Mouse (Mus musculus): ENCODE measurements around the gene Kmt5c. TPM values are rescaled to one million over a fixed set of nuclear protein-coding genes. Genes with fewer than 3 reads are reported as not detected.
A peak's percentile ranks its signal among the peaks of the same experiment; 100 is the strongest.

Kmt5c gene
- polyA plus RNA-seq, 1 experiment from 2014 or later, result 106 TPM

- peaks cover 10% of the 10 kb centered on the region for H3K27me3 ChIP-seq (ENCODE audit: insufficient read depth, poor library complexity, severe bottlenecking)
- H3K27ac ChIP-seq, result no peak overlapping the region
- no peak for DNase-seq (ENCODE audit: low spot score)
- peaks cover 38% of the 10 kb centered on the region for H3K4me1 ChIP-seq (replicated peaks)
- peaks cover 30% of the 10 kb centered on the region for H3K36me3 ChIP-seq
- WGBS, result 94% methylated on average over 2 of the region's 2 CpGs
- no peaks in the 10 kb centered on the region for H3K9me3 ChIP-seq
- H3K4me3 ChIP-seq, result no peak overlapping the region
Observed at GRCm38 (mm10) chr7:4749169-4749568, 9.3 kb downstream of the Kmt5c start.

GRCm38 (mm10) chr7:4751971-4752820 is 12.3 kb downstream of the Kmt5c start:
- 2% methylated on average over 30 of the region's 30 CpGs for WGBS
- peak; percentile 69 for DNase-seq (ENCODE audit: low spot score)
- peak overlapping the region; percentile 76 for H3K27ac ChIP-seq

GRCm38 (mm10) chr7:4752821-4753570 is 13.1 kb downstream of the Kmt5c start, which contains the start of gene Cox6b2:
Cox6b2 (minus strand) TSS chr7:4753094.
- Histone ChIP-seq H3K27ac (peak within 1 kb of the TSS; percentile 76), H3K4me1 (replicated peaks) (peaks cover 22% of the 10 kb centered on the region), H3K36me3 (no peaks in the 10 kb centered on the region), H3K4me3 (peak within 1 kb of the TSS; percentile 47), H3K27me3 (ENCODE audit: insufficient read depth, poor library complexity, severe bottlenecking) (peaks cover 14% of the 10 kb centered on the region), H3K9me3 (peaks cover 2% of the 10 kb centered on the region; the same call in 1 of the 2 replicates)
- DNase-seq (ENCODE audit: low spot score), result peak; percentile 89
- WGBS, result 5% methylated on average over 24 of the region's 24 CpGs

More at GRCm38 (mm10) chr7:4751971-4752820, 12.3 kb downstream of the Kmt5c start:
- Histone ChIP-seq H3K27me3 (ENCODE audit: insufficient read depth, poor library complexity, severe bottlenecking) (peaks cover 13% of the 10 kb centered on the region), H3K4me3 (peak overlapping the region; percentile 47), H3K4me1 (replicated peaks) (peaks cover 22% of the 10 kb centered on the region), H3K9me3 (no peaks in the 10 kb centered on the region), H3K36me3 (no peaks in the 10 kb centered on the region)

- Histone ChIP-seq H3K27me3 (ENCODE audit: insufficient read depth, poor library complexity, severe bottlenecking) (peaks cover 4% of the 10 kb centered on the region; the same call in 1 of the 2 replicates), H3K9me3 (peaks cover 2% of the 10 kb centered on the region; the same call in 1 of the 2 replicates), H3K27ac (no peak overlapping the region), H3K4me3 (no peak overlapping the region), H3K4me1 (replicated peaks) (peaks cover under 1% of the 10 kb centered on the region; the same call in 1 of the 2 replicates), H3K36me3 (no peaks in the 10 kb centered on the region)
- DNase-seq (ENCODE audit: low spot score), result no peak
- WGBS, result 58% methylated on average over 1 of the region's 1 CpGs
Observed at GRCm38 (mm10) chr7:4759670-4760069, 19.8 kb downstream of the Kmt5c start.

- 20% methylated on average over 4 of the region's 4 CpGs for WGBS
- no peak overlapping the region for H3K27ac ChIP-seq
- DNase-seq (ENCODE audit: low spot score), result no peak
- H3K9me3 ChIP-seq, result no peaks in the 10 kb centered on the region
- no peaks in the 10 kb centered on the region for H3K36me3 ChIP-seq
- no peaks in the 10 kb centered on the region for H3K27me3 ChIP-seq (ENCODE audit: insufficient read depth, poor library complexity, severe bottlenecking)
- peaks cover 10% of the 10 kb centered on the region for H3K4me1 ChIP-seq (replicated peaks)
- no peak overlapping the region for H3K4me3 ChIP-seq
Observed at GRCm38 (mm10) chr7:4764946-4765710, 25.2 kb downstream of the Kmt5c start.

GRCm38 (mm10) chr7:4771202-4771601 is 31.3 kb downstream of the Kmt5c start, which contains the start of gene Fam71e2:
Fam71e2 (minus strand) TSS chr7:4771302.
- Histone ChIP-seq H3K4me3 (0 out of 2 replicates have a peak within 1 kb of the TSS, but pooled peaks have one; percentile 7), H3K9me3 (no peaks in the 10 kb centered on the region), H3K36me3 (no peaks in the 10 kb centered on the region), H3K27ac (no peak within 1 kb of the TSS), H3K27me3 (ENCODE audit: insufficient read depth, poor library complexity, severe bottlenecking) (peaks cover 23% of the 10 kb centered on the region), H3K4me1 (replicated peaks) (no peaks in the 10 kb centered on the region; the same call in 1 of the 2 replicates)
- DNase-seq (ENCODE audit: low spot score), result no peak
- 72% methylated on average over 5 of the region's 5 CpGs for WGBS

GRCm38 (mm10) chr7:4776131-4776530 is 36.2 kb downstream of the Kmt5c start:
- 53% methylated on average over 10 of the region's 10 CpGs for WGBS
- Histone ChIP-seq H3K27me3 (ENCODE audit: insufficient read depth, poor library complexity, severe bottlenecking) (peaks cover 72% of the 10 kb centered on the region), H3K4me1 (replicated peaks) (peaks cover 28% of the 10 kb centered on the region)

GRCm38 (mm10) chr7:4776861-4777830 is 37.2 kb downstream of the Kmt5c start:
- peak overlapping the region; percentile 59 for H3K27ac ChIP-seq
- H3K27me3 ChIP-seq (ENCODE audit: insufficient read depth, poor library complexity, severe bottlenecking), result peaks cover 77% of the 10 kb centered on the region
- H3K36me3 ChIP-seq, result no peaks in the 10 kb centered on the region
- peaks cover 33% of the 10 kb centered on the region for H3K4me1 ChIP-seq (replicated peaks)
- 1% methylated on average over 55 of the region's 56 CpGs for WGBS
- peak overlapping the region; percentile 44 for H3K4me3 ChIP-seq
- DNase-seq (ENCODE audit: low spot score), result peak; percentile 87
- H3K9me3 ChIP-seq, result 0 out of 2 replicates have a peak, but pooled peaks cover 6% of the 10 kb centered on the region

More at GRCm38 (mm10) chr7:4776131-4776530, 36.2 kb downstream of the Kmt5c start:
- Histone ChIP-seq H3K4me3 (no peak overlapping the region), H3K9me3 (0 out of 2 replicates have a peak, but pooled peaks cover 6% of the 10 kb centered on the region), H3K27ac (no peak overlapping the region), H3K36me3 (no peaks in the 10 kb centered on the region)
- no peak for DNase-seq (ENCODE audit: low spot score)

- peak overlapping the region; percentile 59 for H3K27ac ChIP-seq
- WGBS, result 3% methylated on average over 20 of the region's 20 CpGs
- no peak for DNase-seq (ENCODE audit: low spot score)
- peaks cover 33% of the 10 kb centered on the region for H3K4me1 ChIP-seq (replicated peaks)
- H3K36me3 ChIP-seq, result no peaks in the 10 kb centered on the region
- 0 out of 2 replicates have a peak, but pooled peaks cover 6% of the 10 kb centered on the region for H3K9me3 ChIP-seq
- peak overlapping the region; percentile 44 for H3K4me3 ChIP-seq
- peaks cover 84% of the 10 kb centered on the region for H3K27me3 ChIP-seq (ENCODE audit: insufficient read depth, poor library complexity, severe bottlenecking)
Observed at GRCm38 (mm10) chr7:4777851-4778637, 38.1 kb downstream of the Kmt5c start.

- no peak overlapping the region for H3K4me3 ChIP-seq
- H3K36me3 ChIP-seq, result no peaks in the 10 kb centered on the region
- H3K27me3 ChIP-seq (ENCODE audit: insufficient read depth, poor library complexity, severe bottlenecking), result peaks cover 74% of the 10 kb centered on the region
- 53% methylated on average over 5 of the region's 5 CpGs for WGBS
- 0 out of 2 replicates have a peak, but pooled peaks cover 6% of the 10 kb centered on the region for H3K9me3 ChIP-seq
- peaks cover 33% of the 10 kb centered on the region for H3K4me1 ChIP-seq (replicated peaks)
- DNase-seq (ENCODE audit: low spot score), result no peak
- no peak overlapping the region for H3K27ac ChIP-seq
Observed at GRCm38 (mm10) chr7:4779921-4780320, 40.0 kb downstream of the Kmt5c start.
